Comparison of ENCODE assay signal across 9 mouse cellular contexts in genomic region chr11:46039335-46039734, GRCm38 (mm10). TPM values are rescaled to one million over a fixed set of nuclear protein-coding genes. Genes with fewer than 3 reads are reported as not detected.
DNase-seq lines count a peak whose midpoint lies in the region; ATAC-seq and TF ChIP-seq lines count a peak whose summit lies in the region.
"Had no signal": no experiment of that assay in that cellular context is flagged by ENCODE, and none has a peak within 500 bp of the region (broad histone marks: within the 10 kb centered on the region; RNA-seq: fewer than 3 reads in every experiment).

No protein-coding gene starts in this region.

- H3K27me3 ChIP-seq in hindbrain, postnatal 0 days (ENCODE audit: insufficient read depth, low read length) = no peaks in the 10 kb centered on the region
- H3K27me3 ChIP-seq in hindbrain, embryonic 12.5 days = no peaks in the 10 kb centered on the region
- no peaks in the 10 kb centered on the region for H3K27me3 ChIP-seq in embryonic facial prominence, embryonic 10.5 days (replicated peaks; ENCODE audit: low read depth, poor library complexity, severe bottlenecking)
- H3K27me3 ChIP-seq in limb, embryonic 10.5 days (ENCODE audit: low read depth, poor library complexity, severe bottlenecking) = no peaks in the 10 kb centered on the region

- peak; percentile 25 for DNase-seq in hindbrain, postnatal 0 days (ENCODE audit: low spot score)
- no peak for DNase-seq in ES-E14 (ENCODE audit: low read depth, low spot score)
- DNase-seq in embryonic facial prominence, embryonic 10.5 days (ENCODE audit: low spot score) = peak; percentile 45
- peak; percentile 55 for DNase-seq in limb, embryonic 10.5 days (ENCODE audit: low spot score)
- DNase-seq in spleen, postnatal 4 days (ENCODE audit: low spot score in 2 of 2) = no peak
- DNase-seq in cerebellum, adult 9-11 months = no peak
- DNase-seq in thymus, postnatal 25 days = no peak
- DNase-seq: left cerebral cortex, postnatal 4 days had no signal

- H3K36me3 ChIP-seq in hindbrain, postnatal 0 days (ENCODE audit: insufficient read depth, low read length) = no peaks in the 10 kb centered on the region
- H3K36me3 ChIP-seq in hindbrain, embryonic 12.5 days = no peaks in the 10 kb centered on the region
- H3K36me3 ChIP-seq in ES-E14 (ENCODE audit: control insufficient read depth, insufficient read depth, low read length, poor library complexity, severe bottlenecking) = no peaks in the 10 kb centered on the region
- no peaks in the 10 kb centered on the region for H3K36me3 ChIP-seq in embryonic facial prominence, embryonic 10.5 days (replicated peaks)
- no peaks in the 10 kb centered on the region for H3K36me3 ChIP-seq in limb, embryonic 10.5 days

- no peak overlapping the region for H3K9ac ChIP-seq in hindbrain, postnatal 0 days (replicated peaks; ENCODE audit: low read length)
- no peak overlapping the region for H3K9ac ChIP-seq in hindbrain, embryonic 12.5 days
- no peak overlapping the region; the same call in 1 of the 2 replicates for H3K9ac ChIP-seq in ES-E14 (ENCODE audit: insufficient read depth, low read depth, low read length, poor library complexity, severe bottlenecking)

- no peak overlapping the region for H3K4me2 ChIP-seq in hindbrain, postnatal 0 days (ENCODE audit: low read depth, low read length)
- no peak overlapping the region for H3K4me2 ChIP-seq in hindbrain, embryonic 12.5 days (replicated peaks)

- 0 out of 2 replicates have a peak, but pooled peaks have one; percentile 15 for ATAC-seq in hindbrain, postnatal 0 days
- ATAC-seq in hindbrain, embryonic 12.5 days (ENCODE audit: low FRiP score) = no peak

- H3K27ac ChIP-seq in hindbrain, postnatal 0 days = no peak overlapping the region
- no peak overlapping the region for H3K27ac ChIP-seq in hindbrain, embryonic 12.5 days
- H3K27ac ChIP-seq in ES-E14 (ENCODE audit: insufficient read depth, low read depth, low read length, poor library complexity, severe bottlenecking) = no peak overlapping the region; the same call in 1 of the 2 replicates
- H3K27ac ChIP-seq in embryonic facial prominence, embryonic 10.5 days (replicated peaks) = peak overlapping the region; percentile 48
- peak overlapping the region; percentile 72 for H3K27ac ChIP-seq in limb, embryonic 10.5 days

- H3K4me3 ChIP-seq in hindbrain, postnatal 0 days (ENCODE audit: low read length) = no peak overlapping the region
- no peak overlapping the region for H3K4me3 ChIP-seq in hindbrain, embryonic 12.5 days
- H3K4me3 ChIP-seq in ES-E14 (ENCODE audit: insufficient read depth in 1 of 2, low read depth in 1 of 2, low read length in 2 of 2, poor library complexity in 1 of 2, severe bottlenecking in 1 of 2) = peak overlapping the region; percentile 14 to 27; a peak in 1 of 4 replicates
- H3K4me3 ChIP-seq in embryonic facial prominence, embryonic 10.5 days = no peak overlapping the region
- peak overlapping the region; percentile 13; the same call in 1 of the 2 replicates for H3K4me3 ChIP-seq in limb, embryonic 10.5 days

- 70% methylated on average over 11 of the region's 11 CpGs for WGBS in hindbrain, postnatal 0 days
- WGBS in hindbrain, embryonic 12.5 days = 71% methylated on average over 11 of the region's 11 CpGs
- WGBS in embryonic facial prominence, embryonic 10.5 days = 63% methylated on average over 11 of the region's 11 CpGs
- WGBS in limb, embryonic 10.5 days = 52% methylated on average over 11 of the region's 11 CpGs

- H3K4me1 ChIP-seq in hindbrain, postnatal 0 days (ENCODE audit: insufficient read depth, low read length) = no peaks in the 10 kb centered on the region
- 0 out of 2 replicates have a peak, but pooled peaks cover 3% of the 10 kb centered on the region for H3K4me1 ChIP-seq in hindbrain, embryonic 12.5 days
- peaks cover 4 to 14% of the 10 kb centered on the region in 2 experiments; a peak in 2 of 4 replicates for H3K4me1 ChIP-seq in ES-E14 (ENCODE audit: control insufficient read depth in 2 of 2, insufficient read depth in 2 of 2, low read length in 2 of 2, poor library complexity in 1 of 2)
- H3K4me1 ChIP-seq in embryonic facial prominence, embryonic 10.5 days = peaks cover 18% of the 10 kb centered on the region
- H3K4me1 ChIP-seq in limb, embryonic 10.5 days = peaks cover 15% of the 10 kb centered on the region

- H3K9me3 ChIP-seq in hindbrain, postnatal 0 days (ENCODE audit: low read length) = no peaks in the 10 kb centered on the region
- H3K9me3 ChIP-seq in hindbrain, embryonic 12.5 days (replicated peaks) = no peaks in the 10 kb centered on the region
- no peaks in the 10 kb centered on the region for H3K9me3 ChIP-seq in ES-E14 (ENCODE audit: control insufficient read depth, insufficient read depth, low read depth, low read length)
- no peaks in the 10 kb centered on the region for H3K9me3 ChIP-seq in embryonic facial prominence, embryonic 10.5 days
- no peaks in the 10 kb centered on the region for H3K9me3 ChIP-seq in limb, embryonic 10.5 days (replicated peaks)

- no peak for TF ChIP-seq CTCF in hindbrain, postnatal 0 days (IDR thresholded peaks at IDR 0.05; ENCODE audit: low read depth)

- in situ Hi-C loops in ES-E14 (cut with MboI; ENCODE audit: low sequenced_read_pairs in 2 of 2, unreplicated experiment in 2 of 2) = loop anchor here (10.0 kb wide), 1 partner anchor 175 kb away; no protein-coding TSS in a partner anchor

TF ChIP-seq in ES-E14, 5 proteins besides CTCF, POLR2A, EP300 and RAD21:
- TF ChIP-seq ZNF384 (IDR thresholded peaks at IDR 0.05; ENCODE audit: low read depth, low read length) = no peak
- no peak for TF ChIP-seq MAFK (IDR thresholded peaks at IDR 0.05; ENCODE audit: insufficient read depth, low read depth, low read length)
- no peak for TF ChIP-seq HCFC1 (IDR thresholded peaks at IDR 0.05; ENCODE audit: borderline replicate concordance, insufficient read depth, low read length)
- TF ChIP-seq CHD2 (IDR thresholded peaks at IDR 0.05; ENCODE audit: low read depth, low read length) = no peak
- no peak for TF ChIP-seq ZC3H11A (IDR thresholded peaks at IDR 0.05; ENCODE audit: borderline replicate concordance, low read depth, low read length)
TF ChIP-seq in ES-E14: peak in this region for 0.

RNA-seq across cellular contexts. Expression of gene Gm12166, which starts 12.8 kb away (rescaled TPM):
- 6.5 and 10.6 TPM in 2 replicates for total RNA-seq in hindbrain, postnatal 0 days (2014; rRNA removed)
- polyA plus RNA-seq in hindbrain, postnatal 0 days (2015; fragmentation: Nextera tagmentation; extraction: Ambion mirVana) = 8.2 and 8.3 TPM in 2 replicates
- 2.7 and 5.6 TPM in 2 replicates for polyA plus RNA-seq in hindbrain, embryonic 12.5 days (2016; fragmentation: Nextera tagmentation; extraction: Ambion mirVana)
- 3.9 and 6.8 TPM in 2 replicates for total RNA-seq in ES-E14 (2012; rRNA removed)
- 2.9 and 3.0 TPM in 2 replicates for polyA plus RNA-seq in embryonic facial prominence, embryonic 10.5 days (2016; fragmentation: Nextera tagmentation; extraction: Ambion mirVana)
- 2.9 and 4.7 TPM in 2 replicates for polyA plus RNA-seq in limb, embryonic 10.5 days (2016; fragmentation: Nextera tagmentation; extraction: Ambion mirVana)

RNA-seq across cellular contexts. Expression of gene Adam19, which starts 16.5 kb away (rescaled TPM):
- total RNA-seq in hindbrain, postnatal 0 days (2014; rRNA removed) = 18.5 and 19.1 TPM in 2 replicates
- 5.6 and 5.8 TPM in 2 replicates for polyA plus RNA-seq in hindbrain, postnatal 0 days (2015; fragmentation: Nextera tagmentation; extraction: Ambion mirVana)
- 17.3 and 18.4 TPM in 2 replicates for polyA plus RNA-seq in hindbrain, embryonic 12.5 days (2016; fragmentation: Nextera tagmentation; extraction: Ambion mirVana)
- 43.8 and 71.1 TPM in 2 replicates for total RNA-seq in ES-E14 (2012; rRNA removed)
- polyA plus RNA-seq in embryonic facial prominence, embryonic 10.5 days (2016; fragmentation: Nextera tagmentation; extraction: Ambion mirVana) = 11.3 and 13.9 TPM in 2 replicates
- 10.8 and 14.4 TPM in 2 replicates for polyA plus RNA-seq in limb, embryonic 10.5 days (2016; fragmentation: Nextera tagmentation; extraction: Ambion mirVana)

RNA-seq across cellular contexts. Expression of gene Sox30, which starts 59.2 kb away (rescaled TPM):
- 0.93 TPM in 1 of 2 replicates, not detected in the other for total RNA-seq in hindbrain, postnatal 0 days (2014; rRNA removed)
- polyA plus RNA-seq in hindbrain, postnatal 0 days (2015; fragmentation: Nextera tagmentation; extraction: Ambion mirVana) = 0.08 and 0.09 TPM in 2 replicates
- polyA plus RNA-seq in hindbrain, embryonic 12.5 days (2016; fragmentation: Nextera tagmentation; extraction: Ambion mirVana) = 0.14 and 0.25 TPM in 2 replicates
- total RNA-seq in ES-E14 (2012; rRNA removed) = 0.04 and 0.21 TPM in 2 replicates
- polyA plus RNA-seq in embryonic facial prominence, embryonic 10.5 days (2016; fragmentation: Nextera tagmentation; extraction: Ambion mirVana) = 0.12 and 0.13 TPM in 2 replicates
- polyA plus RNA-seq in limb, embryonic 10.5 days (2016; fragmentation: Nextera tagmentation; extraction: Ambion mirVana) = 0.11 and 0.16 TPM in 2 replicates

Comparison
In these comparisons a context has a peak if more than half of its experiments do, and no peak if none do; other contexts are left out.
1. DNase-seq: peak in hindbrain, postnatal 0 days (single experiment), embryonic facial prominence, embryonic 10.5 days (single experiment) and limb, embryonic 10.5 days (single experiment); none in ES-E14 (single experiment), spleen, postnatal 4 days (0 of 2), cerebellum, adult 9-11 months (single experiment) and thymus, postnatal 25 days (single experiment).
2. H3K27ac ChIP-seq: peak in embryonic facial prominence, embryonic 10.5 days (single experiment) and limb, embryonic 10.5 days (single experiment); none in hindbrain, postnatal 0 days (single experiment), hindbrain, embryonic 12.5 days (single experiment) and ES-E14 (single experiment).
3. H3K4me3 ChIP-seq: peak in ES-E14 (2 of 2) and limb, embryonic 10.5 days (single experiment); none in hindbrain, postnatal 0 days (single experiment), hindbrain, embryonic 12.5 days (single experiment) and embryonic facial prominence, embryonic 10.5 days (single experiment).